Mouse (Mus musculus) MEL (cell line): ENCODE results near the gene B3gat2. TPM values are rescaled to one million over a fixed set of nuclear protein-coding genes. Genes with fewer than 3 reads are reported as not detected.

Experiments used
- DNase-seq: peaks from one replicate; pipeline ENCODE4 v3.0.0; 2011; ENCODE audit warnings: low read depth, low spot score
- H3K27ac ChIP-seq: 2 replicates; pipeline ENCODE4 v1.5.1; 2012; ENCODE audit warnings: low read depth, mild to moderate bottlenecking, control low read depth, low read length, moderate library complexity; ENCODE audit not compliant: control insufficient read depth
- H3K27me3 ChIP-seq, 2 experiments: fragments of 150-350 bp in 1 of 2; sonication (generic) in 1 of 2; 2 replicates each; pipeline ENCODE4 v1.6.1; 2012; ENCODE audit warnings: low read length in 2 of 2, mild to moderate bottlenecking in 2 of 2, improper control_type of control experiment in 1 of 2, moderate library complexity in 1 of 2; ENCODE audit not compliant: insufficient read depth in 2 of 2, control insufficient read depth in 1 of 2
- H3K36me3 ChIP-seq, 2 experiments: 2 replicates each; pipeline ENCODE4 v1.6.1; 2012 to 2014; ENCODE audit warnings: low read length in 2 of 2, improper control_type of control experiment in 1 of 2, inconsistent platforms in 1 of 2, mild to moderate bottlenecking in 1 of 2; ENCODE audit not compliant: insufficient read depth in 2 of 2, control insufficient read depth in 1 of 2
- H3K4me1 ChIP-seq, 2 experiments: fragments of 150-350 bp in 1 of 2; sonication (generic) in 1 of 2; 2 replicates each; pipeline ENCODE4 v1.6.1; 2012; ENCODE audit warnings: low read length in 2 of 2, improper control_type of control experiment in 1 of 2, mild to moderate bottlenecking in 1 of 2; ENCODE audit not compliant: insufficient read depth in 2 of 2, control insufficient read depth in 1 of 2
- H3K4me3 ChIP-seq, 2 experiments: fragments of 150-350 bp in 1 of 2; sonication (generic) in 1 of 2; 2 replicates each; pipeline ENCODE4 v1.5.1; 2012; ENCODE audit warnings: low read depth in 2 of 2, low read length in 2 of 2, mild to moderate bottlenecking in 2 of 2, moderate library complexity in 2 of 2, control low read depth in 1 of 2, improper control_type of control experiment in 1 of 2; ENCODE audit not compliant: control insufficient read depth in 1 of 2, insufficient read depth in 1 of 2
- H3K79me2 ChIP-seq: 2 replicates; pipeline ENCODE4 v1.6.1; 2012; ENCODE audit warnings: mild to moderate bottlenecking, low read length, moderate library complexity; ENCODE audit not compliant: control insufficient read depth, poor library complexity, insufficient read depth
- H3K9ac ChIP-seq: 2 replicates; pipeline ENCODE4 v1.6.1; 2012; ENCODE audit warnings: low read depth, mild to moderate bottlenecking, control low read depth, low read length, moderate library complexity; ENCODE audit not compliant: control insufficient read depth, poor library complexity, severe bottlenecking
- H3K9me3 ChIP-seq: fragments of 150-350 bp; sonication (generic); replicated peaks from 2 replicates; pipeline ENCODE4 v1.6.1; 2012; ENCODE audit warnings: mild to moderate bottlenecking, low read length, improper control_type of control experiment, moderate library complexity; ENCODE audit not compliant: insufficient read depth
- BHLHE40 ChIP-seq: IDR thresholded peaks from 2 replicates; pipeline ENCODE4 v1.6.1; 2012; ENCODE audit warnings: low read depth, mild to moderate bottlenecking, inconsistent platforms, low read length, improper control_type of control experiment, borderline replicate concordance
- CHD2 ChIP-seq: IDR thresholded peaks from 2 replicates; pipeline ENCODE4 v1.6.1; 2011; ENCODE audit warnings: low read length, improper control_type of control experiment
- E2F4 ChIP-seq: IDR thresholded peaks from 2 replicates; pipeline ENCODE4 v1.6.1; 2011; ENCODE audit warnings: low read depth, low read length, improper control_type of control experiment, borderline replicate concordance
- ELF1 ChIP-seq: IDR thresholded peaks from 2 replicates; pipeline ENCODE4 v1.6.1; 2014; ENCODE audit warnings: low read depth, mild to moderate bottlenecking, inconsistent platforms, low read length, improper control_type of control experiment, moderate library complexity
- EP300 ChIP-seq, 2 experiments: IDR thresholded peaks; 2 replicates each; pipeline ENCODE4 v1.6.1; 2011; ENCODE audit warnings: improper control_type of control experiment in 2 of 2, low read length in 2 of 2, low read depth in 1 of 2, mild to moderate bottlenecking in 1 of 2
- GATA1 ChIP-seq: IDR thresholded peaks from 2 replicates; pipeline ENCODE4 v1.6.1; 2011; ENCODE audit warnings: low read depth, low read length, improper control_type of control experiment
- HCFC1 ChIP-seq: IDR thresholded peaks from 2 replicates; pipeline ENCODE4 v1.6.1; 2012; ENCODE audit warnings: low read depth, mild to moderate bottlenecking, inconsistent platforms, low read length, improper control_type of control experiment, moderate library complexity
- JUND ChIP-seq: IDR thresholded peaks from 2 replicates; pipeline ENCODE4 v1.6.1; 2011; ENCODE audit warnings: low read depth, mild to moderate bottlenecking, improper control_type of control experiment, low read length
- KAT2A ChIP-seq: conservative IDR thresholded peaks from 2 replicates; pipeline ENCODE4 v1.6.1; 2012; ENCODE audit warnings: low read depth, low read length, improper control_type of control experiment, inconsistent platforms
- MAFK ChIP-seq: IDR thresholded peaks from 2 replicates; pipeline ENCODE4 v1.6.1; 2011; ENCODE audit warnings: low read depth, mild to moderate bottlenecking, low read length, improper control_type of control experiment, borderline replicate concordance
- MAX ChIP-seq: IDR thresholded peaks from 2 replicates; pipeline ENCODE4 v1.6.1; 2011; ENCODE audit warnings: low read length, improper control_type of control experiment
- MAZ ChIP-seq: IDR thresholded peaks from 2 replicates; pipeline ENCODE4 v1.6.1; 2012; ENCODE audit warnings: low read depth, mild to moderate bottlenecking, inconsistent platforms, low read length, improper control_type of control experiment
- MEF2A ChIP-seq: IDR thresholded peaks from 2 replicates; pipeline ENCODE4 v1.6.1; 2014; ENCODE audit warnings: low read depth, mild to moderate bottlenecking, inconsistent platforms, low read length, improper control_type of control experiment; ENCODE audit not compliant: poor library complexity, insufficient replicate concordance, severe bottlenecking; ENCODE audit errors: extremely low read depth
- MXI1 ChIP-seq: IDR thresholded peaks from 2 replicates; pipeline ENCODE4 v1.6.1; 2011; ENCODE audit warnings: mild to moderate bottlenecking, low read depth, low read length, improper control_type of control experiment
- NELFE ChIP-seq: IDR thresholded peaks from 2 replicates; pipeline ENCODE4 v1.6.1; 2011; ENCODE audit warnings: low read depth, low read length, improper control_type of control experiment
- POLR2A ChIP-seq, 2 experiments: IDR thresholded peaks; 2 replicates each; pipeline ENCODE4 v1.6.1; 2011 to 2012; ENCODE audit warnings: low read length in 2 of 2, mild to moderate bottlenecking in 2 of 2, control low read depth in 1 of 2, improper control_type of control experiment in 1 of 2, low read depth in 1 of 2, moderate library complexity in 1 of 2; ENCODE audit not compliant: control insufficient read depth in 1 of 2, insufficient read depth in 1 of 2, poor library complexity in 1 of 2
- SMC3 ChIP-seq: IDR thresholded peaks from 2 replicates; pipeline ENCODE4 v1.6.1; 2011; ENCODE audit warnings: low read depth, low read length, improper control_type of control experiment
- TBP ChIP-seq: IDR thresholded peaks from 2 replicates; pipeline ENCODE4 v1.8.0; 2011; ENCODE audit warnings: low read depth, low read length, improper control_type of control experiment
- TCF12 ChIP-seq: IDR thresholded peaks from 2 replicates; pipeline ENCODE4 v1.6.1; 2014; ENCODE audit warnings: low read depth, mild to moderate bottlenecking, inconsistent platforms, low read length, improper control_type of control experiment, moderate library complexity
- UBTF ChIP-seq: IDR thresholded peaks from 2 replicates; pipeline ENCODE4 v1.6.1; 2012; ENCODE audit warnings: low read depth, mild to moderate bottlenecking, inconsistent platforms, low read length, improper control_type of control experiment, moderate library complexity, borderline replicate concordance; ENCODE audit not compliant: insufficient read depth
- USF1 ChIP-seq: IDR thresholded peaks from 2 replicates; pipeline ENCODE4 v1.6.1; 2014; ENCODE audit warnings: low read depth, mild to moderate bottlenecking, inconsistent platforms, low read length, improper control_type of control experiment, moderate library complexity
- ZC3H11A ChIP-seq: IDR thresholded peaks from 2 replicates; pipeline ENCODE4 v1.6.1; 2012; ENCODE audit warnings: low read depth, mild to moderate bottlenecking, inconsistent platforms, low read length, improper control_type of control experiment
- ZKSCAN1 ChIP-seq: IDR thresholded peaks from 2 replicates; pipeline ENCODE4 v1.6.1; 2012; ENCODE audit warnings: low read depth, mild to moderate bottlenecking, inconsistent platforms, low read length, improper control_type of control experiment, moderate library complexity
- ZMIZ1 ChIP-seq: IDR thresholded peaks from 2 replicates; pipeline ENCODE4 v1.6.1; 2012; ENCODE audit warnings: low read depth, mild to moderate bottlenecking, inconsistent platforms, low read length, improper control_type of control experiment, moderate library complexity
- ZNF384 ChIP-seq: IDR thresholded peaks from 2 replicates; pipeline ENCODE4 v1.6.1; 2012; ENCODE audit warnings: low read depth, mild to moderate bottlenecking, inconsistent platforms, low read length, improper control_type of control experiment
- polyA plus RNA-seq, 2 experiments: library from polyadenylated mRNA; stranded (reverse) in 1 of 2; unstranded in 1 of 2; fragments of >175 nt in 1 of 2; fragments of >200 nt in 1 of 2; gene quantifications; 2 replicates each; pipeline versions ENCODE4 v1.2.1 to v1.2.4; 2012; ENCODE audit warnings: low replicate concordance in 2 of 2, low read depth in 1 of 2; ENCODE audit not compliant: insufficient read length in 2 of 2, insufficient read depth in 1 of 2, missing spikeins in 1 of 2
- total RNA-seq: library from RNA; depleted of rRNA; stranded (reverse); fragments of 300-350 nt; gene quantifications from 2 replicates; pipeline ENCODE4 v1.2.3, GENCODE M21; 2012

B3gat2 gene
- total and polyA plus RNA-seq, 3 experiments = 0.75 to 0.77 TPM; not detected in 1

GRCm38 (mm10) chr1:23855623-23856022 lies 94.1 kb downstream of the B3gat2 start:
- Histone ChIP-seq H3K9me3 (no peaks in the 10 kb centered on the region), H3K27ac (no peak overlapping the region), H3K4me1 (no peaks in the 10 kb centered on the region), H3K36me3 (peaks cover 0 to 18% of the 10 kb centered on the region in 2 experiments; a peak in 2 of 4 replicates), H3K4me3 (no peak overlapping the region), H3K79me2 (no peaks in the 10 kb centered on the region), H3K9ac (no peak overlapping the region), H3K27me3 (no peaks in the 10 kb centered on the region)
- no peak for DNase-seq
- no peak for TF ChIP-seq E2F4
- no peak for TF ChIP-seq GATA1
- TF ChIP-seq MAFK = no peak
- no peak for TF ChIP-seq TBP
- TF ChIP-seq JUND = no peak
- no peak for TF ChIP-seq TCF12
- TF ChIP-seq ZKSCAN1 = no peak
- no peak for TF ChIP-seq ELF1
- TF ChIP-seq BHLHE40 = no peak
- TF ChIP-seq MAZ = no peak
- no peak for TF ChIP-seq POLR2A (IDR thresholded peaks at IDR 0.05; ENCODE audit: control insufficient read depth in 1 of 2, insufficient read depth in 1 of 2, low read depth in 1 of 2, low read length in 2 of 2, poor library complexity in 1 of 2)
- no peak for TF ChIP-seq UBTF
- TF ChIP-seq MAX = no peak

- no peak overlapping the region for H3K27ac ChIP-seq
- H3K79me2 ChIP-seq = no peaks in the 10 kb centered on the region
- H3K36me3 ChIP-seq = peaks cover 0 to 5% of the 10 kb centered on the region in 2 experiments; a peak in 2 of 4 replicates
- no peak overlapping the region for H3K4me3 ChIP-seq
- TF ChIP-seq NELFE (no peak), SMC3 (no peak), CHD2 (no peak), MXI1 (no peak), ZKSCAN1 (no peak)
- TF ChIP-seq, all 39 proteins: peak for 0
- no peak for DNase-seq
- H3K27me3 ChIP-seq = no peaks in the 10 kb centered on the region
- no peaks in the 10 kb centered on the region for H3K4me1 ChIP-seq
- no peaks in the 10 kb centered on the region for H3K9me3 ChIP-seq
- no peak overlapping the region for H3K9ac ChIP-seq
These were observed 99.4 kb downstream of the B3gat2 start for GRCm38 (mm10) chr1:23860944-23861343.

GRCm38 (mm10) chr1:23865566-23865965 lies 104.0 kb downstream of the B3gat2 start:
- DNase-seq = no peak
- Histone ChIP-seq H3K9me3 (no peaks in the 10 kb centered on the region), H3K27ac (no peak overlapping the region), H3K79me2 (no peaks in the 10 kb centered on the region), H3K4me1 (no peaks in the 10 kb centered on the region), H3K4me3 (no peak overlapping the region), H3K9ac (no peak overlapping the region), H3K27me3 (no peaks in the 10 kb centered on the region), H3K36me3 (peaks cover 0 to 2% of the 10 kb centered on the region in 2 experiments; a peak in 1 of 4 replicates)
- TF ChIP-seq UBTF (no peak), KAT2A (no peak), MXI1 (no peak), HCFC1 (no peak), MAZ (no peak), MEF2A (no peak), TBP (no peak), E2F4 (no peak), JUND (no peak), ZMIZ1 (no peak), USF1 (no peak), ZNF384 (no peak), ZC3H11A (no peak), SMC3 (no peak), BHLHE40 (no peak), ZKSCAN1 (no peak), POLR2A (IDR thresholded peaks at IDR 0.05; ENCODE audit: control insufficient read depth in 1 of 2, insufficient read depth in 1 of 2, low read depth in 1 of 2, low read length in 2 of 2, poor library complexity in 1 of 2) (no peak), EP300 (IDR thresholded peaks at IDR 0.05; ENCODE audit: low read depth in 1 of 2, low read length in 2 of 2) (no peak)
